Mouse (Mus musculus): ENCODE data around the gene Bok. TPM values are rescaled to one million over a fixed set of nuclear protein-coding genes. Genes with fewer than 3 reads are reported as not detected.
A peak's percentile ranks its signal among the peaks of the same experiment; 100 is the strongest.

The Bok gene
- polyA plus RNA-seq, 1 experiment from 2014 or later = 55.3 TPM

- no peaks in the 10 kb centered on the region for H3K27me3 ChIP-seq (ENCODE audit: poor library complexity, severe bottlenecking)
- H3K36me3 ChIP-seq (replicated peaks) = peaks cover 72% of the 10 kb centered on the region
- H3K4me3 ChIP-seq = no peak overlapping the region
- no peak for DNase-seq (ENCODE audit: extremely low spot score, low spot score)
- 88% methylated on average over 3 of the region's 3 CpGs for WGBS
- no peak overlapping the region for H3K27ac ChIP-seq
- H3K4me1 ChIP-seq = peaks cover under 1% of the 10 kb centered on the region; the same call in 1 of the 2 replicates
- no peaks in the 10 kb centered on the region for H3K9me3 ChIP-seq
Measured at GRCm38 (mm10) chr1:93693502-93693901, 8.0 kb downstream of the Bok start.

GRCm38 (mm10) chr1:93693943-93694342 lies 8.5 kb downstream of the Bok start:
- no peaks in the 10 kb centered on the region for H3K27me3 ChIP-seq (ENCODE audit: poor library complexity, severe bottlenecking)
- no peaks in the 10 kb centered on the region for H3K4me1 ChIP-seq
- no peaks in the 10 kb centered on the region for H3K9me3 ChIP-seq
- H3K4me3 ChIP-seq = no peak overlapping the region
- peaks cover 67% of the 10 kb centered on the region for H3K36me3 ChIP-seq (replicated peaks)
- H3K27ac ChIP-seq = no peak overlapping the region
- no peak for DNase-seq (ENCODE audit: extremely low spot score, low spot score)
- WGBS = 93% methylated on average over 10 of the region's 10 CpGs

- no peak overlapping the region for H3K27ac ChIP-seq
- H3K9me3 ChIP-seq = no peaks in the 10 kb centered on the region
- WGBS = 86% methylated on average over 6 of the region's 6 CpGs
- no peak for DNase-seq (ENCODE audit: extremely low spot score, low spot score)
- no peaks in the 10 kb centered on the region for H3K27me3 ChIP-seq (ENCODE audit: poor library complexity, severe bottlenecking)
- no peak overlapping the region for H3K4me3 ChIP-seq
- peaks cover 62% of the 10 kb centered on the region for H3K36me3 ChIP-seq (replicated peaks)
- no peaks in the 10 kb centered on the region for H3K4me1 ChIP-seq
Measured at GRCm38 (mm10) chr1:93694966-93695365, 9.5 kb downstream of the Bok start.

GRCm38 (mm10) chr1:93697317-93697716 lies 11.9 kb downstream of the Bok start:
- DNase-seq (ENCODE audit: extremely low spot score, low spot score) = no peak

GRCm38 (mm10) chr1:93699159-93699558 lies 13.7 kb downstream of the Bok start:
- WGBS = 87% methylated on average over 4 of the region's 4 CpGs

More at GRCm38 (mm10) chr1:93697317-93697716, 11.9 kb downstream of the Bok start:
- Histone ChIP-seq H3K27me3 (ENCODE audit: poor library complexity, severe bottlenecking) (no peaks in the 10 kb centered on the region), H3K4me1 (no peaks in the 10 kb centered on the region), H3K36me3 (replicated peaks) (peaks cover 40% of the 10 kb centered on the region), H3K4me3 (no peak overlapping the region), H3K27ac (0 out of 2 replicates have a peak overlapping the region, but pooled peaks have one; percentile 30), H3K9me3 (no peaks in the 10 kb centered on the region)
- WGBS = 78% methylated on average over 3 of the region's 3 CpGs

GRCm38 (mm10) chr1:93702106-93702505 lies 16.6 kb downstream of the Bok start:
- peaks cover 24% of the 10 kb centered on the region for H3K36me3 ChIP-seq (replicated peaks)
- H3K27ac ChIP-seq = no peak overlapping the region
- no peaks in the 10 kb centered on the region for H3K9me3 ChIP-seq
- no peak overlapping the region for H3K4me3 ChIP-seq
- no peaks in the 10 kb centered on the region for H3K27me3 ChIP-seq (ENCODE audit: poor library complexity, severe bottlenecking)
- DNase-seq (ENCODE audit: extremely low spot score, low spot score) = no peak
- WGBS = 98% methylated on average over 1 of the region's 1 CpGs
- H3K4me1 ChIP-seq = no peaks in the 10 kb centered on the region

More at GRCm38 (mm10) chr1:93699159-93699558, 13.7 kb downstream of the Bok start:
- Histone ChIP-seq H3K4me3 (no peak overlapping the region), H3K9me3 (no peaks in the 10 kb centered on the region), H3K27ac (no peak overlapping the region), H3K4me1 (no peaks in the 10 kb centered on the region), H3K36me3 (replicated peaks) (peaks cover 34% of the 10 kb centered on the region), H3K27me3 (ENCODE audit: poor library complexity, severe bottlenecking) (no peaks in the 10 kb centered on the region)
- DNase-seq (ENCODE audit: extremely low spot score, low spot score) = no peak

GRCm38 (mm10) chr1:93703472-93704048 lies 18.1 kb downstream of the Bok start:
- Histone ChIP-seq H3K4me1 (no peaks in the 10 kb centered on the region), H3K27ac (no peak overlapping the region), H3K9me3 (no peaks in the 10 kb centered on the region), H3K36me3 (replicated peaks) (peaks cover 26% of the 10 kb centered on the region), H3K27me3 (ENCODE audit: poor library complexity, severe bottlenecking) (no peaks in the 10 kb centered on the region), H3K4me3 (no peak overlapping the region)
- no peak for DNase-seq (ENCODE audit: extremely low spot score, low spot score)
- 95% methylated on average over 10 of the region's 10 CpGs for WGBS

- DNase-seq (ENCODE audit: extremely low spot score, low spot score) = no peak
- H3K9me3 ChIP-seq = no peaks in the 10 kb centered on the region
- WGBS = 86% methylated on average over 9 of the region's 9 CpGs
- H3K4me3 ChIP-seq = no peak overlapping the region
- H3K27me3 ChIP-seq (ENCODE audit: poor library complexity, severe bottlenecking) = no peaks in the 10 kb centered on the region
- no peaks in the 10 kb centered on the region for H3K4me1 ChIP-seq
- H3K36me3 ChIP-seq (replicated peaks) = peaks cover 27% of the 10 kb centered on the region
- no peak overlapping the region for H3K27ac ChIP-seq
Measured at GRCm38 (mm10) chr1:93704341-93704740, 18.9 kb downstream of the Bok start.

- 82% methylated on average over 3 of the region's 3 CpGs for WGBS
- H3K27me3 ChIP-seq (ENCODE audit: poor library complexity, severe bottlenecking) = no peaks in the 10 kb centered on the region
- no peaks in the 10 kb centered on the region for H3K9me3 ChIP-seq
- no peak overlapping the region for H3K27ac ChIP-seq
- H3K4me1 ChIP-seq = no peaks in the 10 kb centered on the region
- H3K4me3 ChIP-seq = no peak overlapping the region
- no peak for DNase-seq (ENCODE audit: extremely low spot score, low spot score)
- peaks cover 27% of the 10 kb centered on the region for H3K36me3 ChIP-seq (replicated peaks)
Measured at GRCm38 (mm10) chr1:93705389-93705788, 19.9 kb downstream of the Bok start.

GRCm38 (mm10) chr1:93716166-93716565 lies 30.7 kb downstream of the Bok start:
- Histone ChIP-seq H3K27me3 (ENCODE audit: poor library complexity, severe bottlenecking) (no peaks in the 10 kb centered on the region), H3K36me3 (replicated peaks) (peaks cover 44% of the 10 kb centered on the region), H3K27ac (no peak overlapping the region), H3K4me1 (no peaks in the 10 kb centered on the region), H3K4me3 (no peak overlapping the region), H3K9me3 (no peaks in the 10 kb centered on the region)
- DNase-seq (ENCODE audit: extremely low spot score, low spot score) = no peak
- WGBS = 91% methylated on average over 2 of the region's 2 CpGs

- DNase-seq (ENCODE audit: extremely low spot score, low spot score) = no peak
- H3K27ac ChIP-seq = no peak overlapping the region
- no peaks in the 10 kb centered on the region for H3K9me3 ChIP-seq
- H3K36me3 ChIP-seq (replicated peaks) = peaks cover 32% of the 10 kb centered on the region
- no peak overlapping the region for H3K4me3 ChIP-seq
- 75% methylated on average over 7 of the region's 7 CpGs for WGBS
- no peaks in the 10 kb centered on the region for H3K27me3 ChIP-seq (ENCODE audit: poor library complexity, severe bottlenecking)
- H3K4me1 ChIP-seq = no peaks in the 10 kb centered on the region
Measured at GRCm38 (mm10) chr1:93721557-93721956, 36.1 kb downstream of the Bok start.

- H3K9me3 ChIP-seq = no peaks in the 10 kb centered on the region
- DNase-seq (ENCODE audit: extremely low spot score, low spot score) = no peak
- H3K4me3 ChIP-seq = no peak overlapping the region
- no peak overlapping the region for H3K27ac ChIP-seq
- no peaks in the 10 kb centered on the region for H3K4me1 ChIP-seq
- no peaks in the 10 kb centered on the region for H3K27me3 ChIP-seq (ENCODE audit: poor library complexity, severe bottlenecking)
- H3K36me3 ChIP-seq (replicated peaks) = peaks cover 29% of the 10 kb centered on the region
- 85% methylated on average over 3 of the region's 3 CpGs for WGBS
Measured at GRCm38 (mm10) chr1:93724623-93725022, 39.2 kb downstream of the Bok start.

GRCm38 (mm10) chr1:93725665-93726064 lies 40.2 kb downstream of the Bok start:
- 86% methylated on average over 5 of the region's 5 CpGs for WGBS
- no peak for DNase-seq (ENCODE audit: extremely low spot score, low spot score)
- Histone ChIP-seq H3K4me3 (no peak overlapping the region), H3K4me1 (no peaks in the 10 kb centered on the region), H3K9me3 (no peaks in the 10 kb centered on the region), H3K36me3 (replicated peaks) (peaks cover 27% of the 10 kb centered on the region), H3K27ac (no peak overlapping the region), H3K27me3 (ENCODE audit: poor library complexity, severe bottlenecking) (no peaks in the 10 kb centered on the region)

GRCm38 (mm10) chr1:93726116-93726515 lies 40.7 kb downstream of the Bok start:
- Histone ChIP-seq H3K36me3 (replicated peaks) (peaks cover 26% of the 10 kb centered on the region), H3K27ac (no peak overlapping the region), H3K27me3 (ENCODE audit: poor library complexity, severe bottlenecking) (no peaks in the 10 kb centered on the region), H3K4me1 (peaks cover 2% of the 10 kb centered on the region), H3K9me3 (no peaks in the 10 kb centered on the region), H3K4me3 (no peak overlapping the region)
- WGBS = 96% methylated on average over 3 of the region's 3 CpGs
- DNase-seq (ENCODE audit: extremely low spot score, low spot score) = no peak
